Mouse (Mus musculus): ENCODE data around the gene Nlrx1. TPM values are rescaled to one million over a fixed set of nuclear protein-coding genes. Genes with fewer than 3 reads are reported as not detected.

Gene Nlrx1
- 0.35 TPM for polyA plus RNA-seq (2014; fragmentation: Illumina TruSeq; extraction: RNeasy Lipid Tissue Mini Kit (QIAGEN cat#74804); ENCODE audit: low read depth, low replicate concordance)

DNA sequence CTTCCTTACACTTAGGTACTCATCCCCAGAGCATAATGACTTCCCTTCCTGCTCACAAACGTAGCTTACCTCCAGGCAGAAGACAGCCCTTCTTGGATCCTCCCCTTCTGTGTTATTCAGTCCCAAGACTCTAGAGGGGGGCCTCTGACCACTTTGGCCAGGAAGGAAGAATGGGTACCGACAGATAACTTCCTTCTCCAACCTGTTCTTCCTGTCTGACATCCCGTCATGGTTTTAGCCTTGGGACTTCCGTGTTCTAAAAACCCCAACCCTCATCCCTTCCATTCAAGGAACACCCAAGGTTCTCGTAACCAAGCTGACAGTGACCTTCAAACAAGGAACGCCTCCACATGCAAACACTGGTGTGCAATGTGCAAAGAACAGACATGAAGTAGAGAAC lies at the start of gene Nlrx1:
Gene Nlrx1, minus strand, starts transcription at position 168 of the 400 bp plus-strand sequence.

DNA sequence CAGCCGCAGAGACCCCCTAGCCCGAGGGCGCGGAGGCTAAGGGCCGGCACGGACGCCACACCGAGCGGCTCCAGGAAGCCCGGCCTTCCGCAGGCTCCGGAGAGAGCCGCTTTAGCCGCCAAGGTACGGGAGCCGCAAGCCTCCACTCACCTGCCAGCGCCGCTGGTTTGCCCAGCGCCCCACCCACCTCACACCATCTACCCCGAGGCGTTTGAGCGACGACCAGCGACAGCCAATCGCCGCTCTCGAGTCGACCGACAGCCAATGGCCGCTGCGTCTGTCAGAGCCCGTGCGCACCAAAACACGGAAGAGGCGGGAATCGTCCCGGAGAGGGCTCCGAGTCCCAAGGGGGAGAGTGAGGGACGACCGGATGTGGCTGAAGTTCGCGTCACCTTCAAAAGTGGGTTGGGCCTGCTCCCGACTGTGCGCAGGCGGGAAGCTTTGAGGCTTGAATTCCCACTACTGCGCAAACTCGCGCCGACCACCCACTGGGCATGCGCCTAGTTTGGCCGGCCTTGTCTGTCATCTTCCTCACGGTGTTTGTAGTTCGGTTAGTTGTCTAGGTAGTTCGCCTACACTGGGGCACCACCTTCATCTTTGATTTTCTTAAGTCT lies 37.2 kb upstream of the Nlrx1 start, which contains the start of gene Hinfp:
Gene Hinfp, minus strand, starts transcription at position 206 of the 614 bp plus-strand sequence.

DNA sequence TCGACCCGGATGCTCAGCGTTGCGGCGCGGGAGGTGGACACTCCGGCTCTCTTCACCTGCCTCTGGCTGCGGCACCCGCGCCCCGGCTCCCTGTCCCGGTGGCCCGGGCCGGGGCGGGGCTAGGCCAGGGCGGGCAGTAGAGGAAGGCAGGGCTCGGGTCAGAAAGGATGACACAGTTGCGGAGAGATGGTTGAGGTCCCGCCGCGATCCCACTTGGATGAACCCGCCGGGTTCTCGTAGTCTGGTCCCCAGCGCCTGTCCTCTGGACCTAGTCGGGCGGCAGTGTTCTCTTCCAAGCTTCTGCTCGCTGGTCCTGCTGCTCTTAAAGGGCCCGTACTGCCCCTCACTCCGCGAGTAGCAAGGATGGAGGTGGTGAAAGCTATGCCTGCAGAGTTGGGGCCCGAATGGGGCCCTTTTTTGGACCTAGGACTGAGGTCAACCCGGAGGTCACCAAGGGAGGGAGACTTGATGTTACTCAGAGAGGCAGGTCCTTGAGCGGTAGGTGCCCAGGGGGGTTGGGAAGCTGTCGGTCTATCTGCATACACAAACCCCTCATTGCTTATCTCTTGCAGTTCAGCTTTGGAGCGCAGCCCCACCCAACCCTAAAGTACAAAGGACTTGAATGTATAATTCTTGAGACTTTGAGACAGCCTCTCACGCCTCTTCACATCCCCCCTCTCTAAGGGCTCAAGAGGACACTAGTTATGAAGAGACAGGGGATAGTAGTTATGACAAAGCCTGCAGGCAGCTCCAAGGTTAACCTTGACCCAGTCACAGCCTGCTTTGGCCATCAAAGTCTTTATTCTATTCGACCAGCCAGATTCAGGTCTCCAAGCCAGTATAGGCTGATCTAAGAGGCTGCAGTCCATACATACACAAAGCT lies 19.9 kb upstream of the Nlrx1 start, which contains the start of gene Abcg4:
Gene Abcg4, minus strand, starts transcription at position 540 of the 883 bp plus-strand sequence.

DNA sequence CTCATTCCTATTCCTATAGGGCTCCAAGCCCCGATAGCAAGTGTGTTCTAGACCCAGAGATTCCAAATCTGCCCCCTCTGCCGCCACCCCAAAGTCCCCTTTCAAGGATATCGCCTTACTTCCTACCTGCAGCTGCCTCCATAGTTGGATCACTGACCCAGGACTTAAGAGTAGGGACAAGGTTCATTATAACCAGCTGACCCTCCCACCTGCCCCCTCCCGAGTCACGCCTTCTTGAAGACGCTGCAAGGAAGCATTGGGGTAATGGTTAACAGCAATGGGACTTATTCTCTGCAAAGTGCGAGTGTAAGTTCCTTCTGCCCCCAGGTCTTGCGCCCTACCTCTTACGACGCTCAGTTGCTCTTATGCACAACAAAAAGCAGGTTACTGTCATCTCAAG lies 17.1 kb downstream of the Nlrx1 start, which contains the start of gene Pdzd3:
Gene Pdzd3, minus strand, starts transcription at position 158 of the 400 bp plus-strand sequence.

DNA sequence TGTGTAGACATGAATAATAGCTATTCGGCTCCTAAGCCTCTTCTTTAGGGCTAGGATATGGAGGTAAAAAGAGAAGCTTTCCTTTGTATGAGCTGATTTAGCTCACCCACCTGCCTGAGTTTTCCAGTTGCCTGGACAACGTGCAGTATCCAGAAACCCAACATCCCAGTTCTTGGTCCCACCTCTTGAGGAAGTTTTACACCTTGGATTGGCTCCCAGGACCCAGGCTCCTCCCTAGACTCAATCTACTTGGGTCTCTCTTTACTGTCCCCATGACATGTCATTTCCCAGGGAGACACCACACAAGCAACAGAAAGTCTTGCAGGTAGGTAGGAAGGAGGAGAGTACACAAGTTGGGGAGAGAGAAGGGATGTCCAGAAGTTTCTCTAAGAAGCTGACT lies 28.0 kb downstream of the Nlrx1 start, which contains the start of gene Ccdc153:
Gene Ccdc153, plus strand, starts transcription at position 278 of the 400 bp plus-strand sequence.

DNA sequence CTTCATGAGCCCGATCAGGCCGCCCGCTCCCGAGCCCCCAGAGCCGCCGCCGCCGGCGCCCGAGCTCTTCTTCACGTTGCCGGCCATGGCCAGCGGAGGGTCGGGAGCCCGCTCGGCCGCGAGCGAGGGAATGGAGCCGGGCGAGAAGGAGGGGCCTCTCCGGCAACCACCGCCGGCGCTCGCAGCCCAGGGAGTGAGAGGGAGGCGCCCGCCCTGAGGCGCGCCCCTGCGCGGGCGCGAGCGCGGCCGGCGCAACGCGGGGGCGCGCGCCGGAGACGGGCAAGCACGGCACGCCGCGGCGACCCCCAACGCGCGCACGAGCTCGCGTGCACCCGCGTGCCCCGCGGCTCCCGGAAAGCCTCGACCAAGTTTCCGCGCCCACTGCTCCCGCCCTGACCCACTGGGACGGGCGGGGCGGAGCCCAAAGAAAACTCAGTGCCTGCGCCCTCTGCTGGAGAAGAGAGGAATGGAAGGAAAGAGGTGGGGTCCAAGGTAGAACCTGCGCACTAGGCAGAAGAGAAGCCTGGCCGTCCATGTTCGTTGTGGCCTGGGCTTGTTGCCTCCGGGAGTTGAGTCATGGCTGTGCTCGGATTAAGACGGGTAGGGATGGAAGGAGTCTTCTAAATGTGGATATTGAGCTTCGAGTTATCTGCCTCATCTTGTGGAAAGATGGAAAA lies 34.5 kb downstream of the Nlrx1 start, which contains the start of gene Cbl:
Gene Cbl, minus strand, starts transcription at position 248 of the 677 bp plus-strand sequence.

Other genes with a start within 250 kb of the Nlrx1 start
- gene Thy1, start 225.2 kb downstream of the Nlrx1 start, polyA plus RNA-seq (2014; fragmentation: Illumina TruSeq; extraction: RNeasy Lipid Tissue Mini Kit (QIAGEN cat#74804); ENCODE audit: low read depth, low replicate concordance), result 3.5 TPM
- gene Usp2, start 201.6 kb downstream of the Nlrx1 start, polyA plus RNA-seq (2014; fragmentation: Illumina TruSeq; extraction: RNeasy Lipid Tissue Mini Kit (QIAGEN cat#74804); ENCODE audit: low read depth, low replicate concordance), result 7.9 TPM
- not detected for gene Mfrp, start 166.9 kb downstream of the Nlrx1 start, polyA plus RNA-seq (2014; fragmentation: Illumina TruSeq; extraction: RNeasy Lipid Tissue Mini Kit (QIAGEN cat#74804); ENCODE audit: low read depth, low replicate concordance)
- gene C1qtnf5, start 161.4 kb downstream of the Nlrx1 start, polyA plus RNA-seq (2014; fragmentation: Illumina TruSeq; extraction: RNeasy Lipid Tissue Mini Kit (QIAGEN cat#74804); ENCODE audit: low read depth, low replicate concordance), result not detected
- gene Gm49380, start 155.1 kb downstream of the Nlrx1 start, polyA plus RNA-seq (2014; fragmentation: Illumina TruSeq; extraction: RNeasy Lipid Tissue Mini Kit (QIAGEN cat#74804); ENCODE audit: low read depth, low replicate concordance), result 0.87 TPM
- gene Rnf26, start 155.1 kb downstream of the Nlrx1 start, polyA plus RNA-seq (2014; fragmentation: Illumina TruSeq; extraction: RNeasy Lipid Tissue Mini Kit (QIAGEN cat#74804); ENCODE audit: low read depth, low replicate concordance), result 2.0 TPM
- gene Mcam, start 134.1 kb downstream of the Nlrx1 start, polyA plus RNA-seq (2014; fragmentation: Illumina TruSeq; extraction: RNeasy Lipid Tissue Mini Kit (QIAGEN cat#74804); ENCODE audit: low read depth, low replicate concordance), result 10.1 TPM
- 31.5 TPM for gene Cbl, start 34.5 kb downstream of the Nlrx1 start, polyA plus RNA-seq (2014; fragmentation: Illumina TruSeq; extraction: RNeasy Lipid Tissue Mini Kit (QIAGEN cat#74804); ENCODE audit: low read depth, low replicate concordance)
- gene Ccdc153, start 27.9 kb downstream of the Nlrx1 start, polyA plus RNA-seq (2014; fragmentation: Illumina TruSeq; extraction: RNeasy Lipid Tissue Mini Kit (QIAGEN cat#74804); ENCODE audit: low read depth, low replicate concordance), result not detected
- not detected for gene Pdzd3, start 17.1 kb downstream of the Nlrx1 start, polyA plus RNA-seq (2014; fragmentation: Illumina TruSeq; extraction: RNeasy Lipid Tissue Mini Kit (QIAGEN cat#74804); ENCODE audit: low read depth, low replicate concordance)
- gene Abcg4, start 20.0 kb upstream of the Nlrx1 start, polyA plus RNA-seq (2014; fragmentation: Illumina TruSeq; extraction: RNeasy Lipid Tissue Mini Kit (QIAGEN cat#74804); ENCODE audit: low read depth, low replicate concordance), result 1.7 TPM
- gene Hinfp, start 37.1 kb upstream of the Nlrx1 start, polyA plus RNA-seq (2014; fragmentation: Illumina TruSeq; extraction: RNeasy Lipid Tissue Mini Kit (QIAGEN cat#74804); ENCODE audit: low read depth, low replicate concordance), result 17.7 TPM
- 2.2 TPM for gene C2cd2l, start 51.7 kb upstream of the Nlrx1 start, polyA plus RNA-seq (2014; fragmentation: Illumina TruSeq; extraction: RNeasy Lipid Tissue Mini Kit (QIAGEN cat#74804); ENCODE audit: low read depth, low replicate concordance)
- gene Dpagt1, start 57.4 kb upstream of the Nlrx1 start, polyA plus RNA-seq (2014; fragmentation: Illumina TruSeq; extraction: RNeasy Lipid Tissue Mini Kit (QIAGEN cat#74804); ENCODE audit: low read depth, low replicate concordance), result 12.7 TPM
- gene H2afx, start 66.1 kb upstream of the Nlrx1 start, polyA plus RNA-seq (2014; fragmentation: Illumina TruSeq; extraction: RNeasy Lipid Tissue Mini Kit (QIAGEN cat#74804); ENCODE audit: low read depth, low replicate concordance), result 2.9 TPM
- gene Hmbs, start 75.6 kb upstream of the Nlrx1 start, polyA plus RNA-seq (2014; fragmentation: Illumina TruSeq; extraction: RNeasy Lipid Tissue Mini Kit (QIAGEN cat#74804); ENCODE audit: low read depth, low replicate concordance), result 50.5 TPM
- 25.8 TPM for gene Vps11, start 93.1 kb upstream of the Nlrx1 start, polyA plus RNA-seq (2014; fragmentation: Illumina TruSeq; extraction: RNeasy Lipid Tissue Mini Kit (QIAGEN cat#74804); ENCODE audit: low read depth, low replicate concordance)
- 25.3 TPM for gene Hyou1, start 110.9 kb upstream of the Nlrx1 start, polyA plus RNA-seq (2014; fragmentation: Illumina TruSeq; extraction: RNeasy Lipid Tissue Mini Kit (QIAGEN cat#74804); ENCODE audit: low read depth, low replicate concordance)
- gene Slc37a4, start 128.3 kb upstream of the Nlrx1 start, polyA plus RNA-seq (2014; fragmentation: Illumina TruSeq; extraction: RNeasy Lipid Tissue Mini Kit (QIAGEN cat#74804); ENCODE audit: low read depth, low replicate concordance), result 4.2 TPM
- gene Rps25, start 138.5 kb upstream of the Nlrx1 start, polyA plus RNA-seq (2014; fragmentation: Illumina TruSeq; extraction: RNeasy Lipid Tissue Mini Kit (QIAGEN cat#74804); ENCODE audit: low read depth, low replicate concordance), result 681 TPM
- 64.7 TPM for gene Trappc4, start 139.0 kb upstream of the Nlrx1 start, polyA plus RNA-seq (2014; fragmentation: Illumina TruSeq; extraction: RNeasy Lipid Tissue Mini Kit (QIAGEN cat#74804); ENCODE audit: low read depth, low replicate concordance)
- gene Ccdc84, start 150.0 kb upstream of the Nlrx1 start, polyA plus RNA-seq (2014; fragmentation: Illumina TruSeq; extraction: RNeasy Lipid Tissue Mini Kit (QIAGEN cat#74804); ENCODE audit: low read depth, low replicate concordance), result 7.0 TPM
- not detected for gene Foxr1, start 172.5 kb upstream of the Nlrx1 start, polyA plus RNA-seq (2014; fragmentation: Illumina TruSeq; extraction: RNeasy Lipid Tissue Mini Kit (QIAGEN cat#74804); ENCODE audit: low read depth, low replicate concordance)
- not detected for gene Upk2, start 186.4 kb upstream of the Nlrx1 start, polyA plus RNA-seq (2014; fragmentation: Illumina TruSeq; extraction: RNeasy Lipid Tissue Mini Kit (QIAGEN cat#74804); ENCODE audit: low read depth, low replicate concordance)
- 1.7 TPM for gene Bcl9l, start 214.2 kb upstream of the Nlrx1 start, polyA plus RNA-seq (2014; fragmentation: Illumina TruSeq; extraction: RNeasy Lipid Tissue Mini Kit (QIAGEN cat#74804); ENCODE audit: low read depth, low replicate concordance)

All from adrenal gland, adult 10 weeks (tissue).